Mouse (Mus musculus): ENCODE measurements around the gene Gm10031. TPM values are rescaled to one million over a fixed set of nuclear protein-coding genes. Genes with fewer than 3 reads are reported as not detected.

The Gm10031 gene
- polyA plus RNA-seq, 1 experiment: 10.6 TPM

GRCm38 (mm10) chr1:156569615-156570014 is 45.8 kb downstream of the Gm10031 start:
- Histone ChIP-seq H3K27ac (replicated peaks; ENCODE audit: low read depth, low read length) (no peak overlapping the region), H3K4me1 (ENCODE audit: control insufficient read depth, insufficient read depth, insufficient read length, low read length) (no peaks in the 10 kb centered on the region; the same call in 1 of the 2 replicates), H3K4me3 (ENCODE audit: insufficient read depth, low read depth, low read length) (no peak overlapping the region)

GRCm38 (mm10) chr1:156572952-156573351 is 49.1 kb downstream of the Gm10031 start:
- H3K4me1 ChIP-seq (ENCODE audit: control insufficient read depth, insufficient read depth, insufficient read length, low read length): no peaks in the 10 kb centered on the region; the same call in 1 of the 2 replicates
- no peak overlapping the region for H3K4me3 ChIP-seq (ENCODE audit: insufficient read depth, low read depth, low read length)
- H3K27ac ChIP-seq (replicated peaks; ENCODE audit: low read depth, low read length): no peak overlapping the region

Other genes with a start within 250 kb of the Gm10031 start
- gene Tdrd5, start 220.3 kb upstream of the Gm10031 start, polyA plus RNA-seq (2012; ENCODE audit: insufficient read depth, insufficient read length, missing spikeins): not detected in 2 replicates
- not detected in 2 replicates for gene Nphs2, start 213.3 kb upstream of the Gm10031 start, polyA plus RNA-seq (2012; ENCODE audit: insufficient read depth, insufficient read length, missing spikeins)
- 882 and 957 TPM in 2 replicates for gene Gm2000, start 158.0 kb upstream of the Gm10031 start, polyA plus RNA-seq (2012; ENCODE audit: insufficient read depth, insufficient read length, missing spikeins)
- gene Axdnd1, start 102.9 kb upstream of the Gm10031 start, polyA plus RNA-seq (2012; ENCODE audit: insufficient read depth, insufficient read length, missing spikeins): not detected in 2 replicates
- 2.0 and 2.1 TPM in 2 replicates for gene Soat1, start 49.7 kb upstream of the Gm10031 start, polyA plus RNA-seq (2012; ENCODE audit: insufficient read depth, insufficient read length, missing spikeins)
- 4.5 and 7.3 TPM in 2 replicates for gene Abl2, start 34.8 kb downstream of the Gm10031 start, polyA plus RNA-seq (2012; ENCODE audit: insufficient read depth, insufficient read length, missing spikeins)
- 6.2 and 7.7 TPM in 2 replicates for gene Tor3a, start 150.3 kb downstream of the Gm10031 start, polyA plus RNA-seq (2012; ENCODE audit: insufficient read depth, insufficient read length, missing spikeins)
- 20.4 and 34.7 TPM in 2 replicates for gene Fam20b, start 195.1 kb downstream of the Gm10031 start, polyA plus RNA-seq (2012; ENCODE audit: insufficient read depth, insufficient read length, missing spikeins)

Measured in brown adipose tissue, adult 24 weeks (tissue).